Mouse (Mus musculus) E14TG2a.4 (cell line): ENCODE measurements around the gene Slc11a1.

Experiments used
- CTCF ChIP-seq: conservative IDR thresholded peaks from 2 replicates; pipeline ENCODE4 v1.5.1; 2014; ENCODE audit warnings: low read length
- NANOG ChIP-seq: IDR thresholded peaks from 2 replicates; pipeline ENCODE4 v1.6.1; 2014; ENCODE audit warnings: borderline replicate concordance, low read length, mixed read lengths

- TF ChIP-seq CTCF: no peak
- no peak for TF ChIP-seq NANOG
Measured at GRCm38 (mm10) chr1:74434596-74434995, 59.6 kb downstream of the Slc11a1 start.
